23 mouse cellular contexts compared by ENCODE assay signal in genomic region chr14:24982489-24982888, GRCm38 (mm10).
A peak's percentile ranks its signal among the peaks of the same experiment; 100 is the strongest.
DNase-seq lines count a peak whose midpoint lies in the region; ATAC-seq lines count a peak whose summit lies in the region.
"Had no signal": no experiment of that assay in that cellular context is flagged by ENCODE, and none has a peak within 500 bp of the region (broad histone marks: within the 10 kb centered on the region; RNA-seq: fewer than 3 reads in every experiment).

No protein-coding gene starts in this region.

- H3K4me1 ChIP-seq in forebrain, embryonic 10.5 days, result peaks cover 24% of the 10 kb centered on the region
- H3K4me1 ChIP-seq in forebrain, embryonic 12.5 days, result peaks cover 9% of the 10 kb centered on the region; the same call in 1 of the 2 replicates
- 0 out of 2 replicates have a peak, but pooled peaks cover 5% of the 10 kb centered on the region for H3K4me1 ChIP-seq in neural tube, embryonic 13.5 days (replicated peaks)
- peaks cover 5% of the 10 kb centered on the region for H3K4me1 ChIP-seq in neural tube, embryonic 15.5 days
- peaks cover 24% of the 10 kb centered on the region for H3K4me1 ChIP-seq in limb, embryonic 11.5 days (ENCODE audit: control insufficient read depth, insufficient read depth, low read length)
- H3K4me1 ChIP-seq in liver, embryonic 12.5 days, result no peaks in the 10 kb centered on the region
- H3K4me1 ChIP-seq: intestine, embryonic 15.5 days; lung, embryonic 15.5 days; megakaryocyte, embryonic 14.5 days; stomach, embryonic 15.5 days had no signal

- no peak overlapping the region for H3K4me3 ChIP-seq in forebrain, embryonic 10.5 days
- H3K4me3 ChIP-seq in forebrain, embryonic 12.5 days (replicated peaks), result no peak overlapping the region
- no peak overlapping the region for H3K4me3 ChIP-seq in neural tube, embryonic 13.5 days
- no peak overlapping the region for H3K4me3 ChIP-seq in neural tube, embryonic 15.5 days (replicated peaks)
- no peak overlapping the region for H3K4me3 ChIP-seq in limb, embryonic 11.5 days (ENCODE audit: low read depth, low read length)
- no peak overlapping the region for H3K4me3 ChIP-seq in liver, embryonic 12.5 days
- H3K4me3 ChIP-seq: heart, embryonic 10.5 days; intestine, embryonic 15.5 days; lung, embryonic 15.5 days; megakaryocyte, embryonic 14.5 days; midbrain, embryonic 13.5 days; stomach, embryonic 15.5 days had no signal

- DNase-seq in forebrain, embryonic 10.5 days (ENCODE audit: extremely low spot score, low spot score), result no peak
- peak; percentile 49 for DNase-seq in limb, embryonic 11.5 days (ENCODE audit: low spot score)
- DNase-seq in ovary, postnatal 14 days (ENCODE audit: low spot score), result no peak
- no peak for DNase-seq in heart, postnatal 4 days
- DNase-seq: adrenal gland, postnatal 14 days; cerebellum, adult 8-10 months; gastrocnemius, postnatal 36 days; kidney, adult 8-10 months; kidney, postnatal 14 days; layer of hippocampus, postnatal 36 days; lung, postnatal 36 days; thymus, postnatal 25 days had no signal

- 79% methylated on average over 8 of the region's 8 CpGs for whole genome bisulfite sequencing in forebrain, embryonic 10.5 days
- 41% methylated on average over 8 of the region's 8 CpGs for WGBS in forebrain, embryonic 12.5 days
- WGBS in neural tube, embryonic 13.5 days, result 15% methylated on average over 8 of the region's 8 CpGs
- WGBS in neural tube, embryonic 15.5 days, result 23% methylated on average over 8 of the region's 8 CpGs
- 52% methylated on average over 8 of the region's 8 CpGs for WGBS in limb, embryonic 11.5 days
- WGBS in liver, embryonic 12.5 days (ENCODE audit: insufficient replicate concordance), result 71% methylated on average over 8 of the region's 8 CpGs

- H3K4me2 ChIP-seq in forebrain, embryonic 12.5 days, result no peak overlapping the region
- no peak overlapping the region for H3K4me2 ChIP-seq in neural tube, embryonic 13.5 days
- H3K4me2 ChIP-seq in neural tube, embryonic 15.5 days, result no peak overlapping the region
- H3K4me2 ChIP-seq in limb, embryonic 11.5 days (ENCODE audit: low read depth, severe bottlenecking), result no peak overlapping the region
- H3K4me2 ChIP-seq in liver, embryonic 12.5 days, result no peak overlapping the region
- H3K4me2 ChIP-seq: intestine, embryonic 15.5 days; lung, embryonic 15.5 days; midbrain, embryonic 13.5 days; stomach, embryonic 15.5 days had no signal

- no peaks in the 10 kb centered on the region for H3K36me3 ChIP-seq in forebrain, embryonic 10.5 days (replicated peaks)
- H3K36me3 ChIP-seq in forebrain, embryonic 12.5 days (replicated peaks), result no peaks in the 10 kb centered on the region
- H3K36me3 ChIP-seq in neural tube, embryonic 13.5 days, result no peaks in the 10 kb centered on the region
- no peaks in the 10 kb centered on the region for H3K36me3 ChIP-seq in neural tube, embryonic 15.5 days
- H3K36me3 ChIP-seq in limb, embryonic 11.5 days (ENCODE audit: control insufficient read depth, insufficient read depth, low read length), result no peaks in the 10 kb centered on the region
- H3K36me3 ChIP-seq in liver, embryonic 12.5 days, result no peaks in the 10 kb centered on the region
- H3K36me3 ChIP-seq: heart, embryonic 10.5 days; intestine, embryonic 15.5 days; lung, embryonic 15.5 days; midbrain, embryonic 13.5 days; stomach, embryonic 15.5 days had no signal

- ATAC-seq in forebrain, embryonic 12.5 days (ENCODE audit: low FRiP score), result no peak; the same call in 1 of the 2 replicates
- no peak for ATAC-seq in neural tube, embryonic 13.5 days (ENCODE audit: low read depth)
- no peak for ATAC-seq in neural tube, embryonic 15.5 days (ENCODE audit: low FRiP score)
- ATAC-seq in limb, embryonic 11.5 days (ENCODE audit: insufficient number of reproducible peaks, low FRiP score, low TSS enrichment, low read depth), result peak; percentile 19; the same call in 1 of the 2 replicates
- ATAC-seq in liver, embryonic 12.5 days, result no peak
- ATAC-seq: intestine, embryonic 15.5 days; midbrain, embryonic 13.5 days had no signal

- peak overlapping the region; percentile 63 for H3K27ac ChIP-seq in forebrain, embryonic 10.5 days
- no peak overlapping the region; the same call in 1 of the 2 replicates for H3K27ac ChIP-seq in forebrain, embryonic 12.5 days
- H3K27ac ChIP-seq in neural tube, embryonic 13.5 days (replicated peaks), result no peak overlapping the region
- no peak overlapping the region for H3K27ac ChIP-seq in neural tube, embryonic 15.5 days (replicated peaks)
- peak overlapping the region; percentile 60 for H3K27ac ChIP-seq in limb, embryonic 11.5 days (replicated peaks; ENCODE audit: low read depth, low read length)
- H3K27ac ChIP-seq in liver, embryonic 12.5 days, result no peak overlapping the region
- H3K27ac ChIP-seq: heart, embryonic 10.5 days; intestine, embryonic 15.5 days; liver, embryonic 14.5 days; lung, embryonic 15.5 days; midbrain, embryonic 13.5 days; stomach, embryonic 15.5 days had no signal

- H3K9me3 ChIP-seq in forebrain, embryonic 10.5 days, result peaks cover 7% of the 10 kb centered on the region; the same call in 1 of the 2 replicates
- peaks cover 6% of the 10 kb centered on the region; the same call in 1 of the 2 replicates for H3K9me3 ChIP-seq in forebrain, embryonic 12.5 days
- no peaks in the 10 kb centered on the region for H3K9me3 ChIP-seq in neural tube, embryonic 13.5 days
- H3K9me3 ChIP-seq in neural tube, embryonic 15.5 days (replicated peaks), result no peaks in the 10 kb centered on the region
- H3K9me3 ChIP-seq in limb, embryonic 11.5 days (ENCODE audit: control insufficient read depth, low read length), result no peaks in the 10 kb centered on the region; the same call in 1 of the 2 replicates
- no peaks in the 10 kb centered on the region for H3K9me3 ChIP-seq in liver, embryonic 12.5 days (replicated peaks)
- H3K9me3 ChIP-seq: heart, embryonic 10.5 days; intestine, embryonic 15.5 days; lung, embryonic 15.5 days; midbrain, embryonic 13.5 days; stomach, embryonic 15.5 days had no signal

- no peak overlapping the region for H3K9ac ChIP-seq in forebrain, embryonic 12.5 days
- 0 out of 2 replicates have a peak overlapping the region, but pooled peaks have one; percentile 22 for H3K9ac ChIP-seq in neural tube, embryonic 13.5 days
- no peak overlapping the region for H3K9ac ChIP-seq in neural tube, embryonic 15.5 days (replicated peaks)
- no peak overlapping the region for H3K9ac ChIP-seq in limb, embryonic 11.5 days (ENCODE audit: low read length)
- H3K9ac ChIP-seq in liver, embryonic 12.5 days, result no peak overlapping the region
- H3K9ac ChIP-seq: intestine, embryonic 15.5 days; liver, embryonic 14.5 days; lung, embryonic 15.5 days; midbrain, embryonic 13.5 days; stomach, embryonic 15.5 days had no signal

- H3K27me3 ChIP-seq in forebrain, embryonic 10.5 days (ENCODE audit: poor library complexity, severe bottlenecking), result no peaks in the 10 kb centered on the region
- H3K27me3 ChIP-seq in forebrain, embryonic 12.5 days, result no peaks in the 10 kb centered on the region
- no peaks in the 10 kb centered on the region for H3K27me3 ChIP-seq in neural tube, embryonic 13.5 days
- H3K27me3 ChIP-seq in neural tube, embryonic 15.5 days (replicated peaks), result no peaks in the 10 kb centered on the region
- H3K27me3 ChIP-seq in limb, embryonic 11.5 days (ENCODE audit: control insufficient read depth, insufficient read depth, low read length), result no peaks in the 10 kb centered on the region
- no peaks in the 10 kb centered on the region for H3K27me3 ChIP-seq in liver, embryonic 12.5 days (replicated peaks)
- H3K27me3 ChIP-seq: intestine, embryonic 15.5 days; lung, embryonic 15.5 days; midbrain, embryonic 13.5 days; stomach, embryonic 15.5 days had no signal

Comparison
In these comparisons a context has a peak if more than half of its experiments do, and no peak if none do; other contexts are left out.
1. H3K27ac ChIP-seq: peak in forebrain, embryonic 10.5 days (single experiment) and limb, embryonic 11.5 days (single experiment); none in forebrain, embryonic 12.5 days (single experiment), neural tube, embryonic 13.5 days (single experiment), neural tube, embryonic 15.5 days (single experiment) and liver, embryonic 12.5 days (single experiment).